Mouse (Mus musculus): ENCODE data around the gene Ctnnd1.

DNA sequence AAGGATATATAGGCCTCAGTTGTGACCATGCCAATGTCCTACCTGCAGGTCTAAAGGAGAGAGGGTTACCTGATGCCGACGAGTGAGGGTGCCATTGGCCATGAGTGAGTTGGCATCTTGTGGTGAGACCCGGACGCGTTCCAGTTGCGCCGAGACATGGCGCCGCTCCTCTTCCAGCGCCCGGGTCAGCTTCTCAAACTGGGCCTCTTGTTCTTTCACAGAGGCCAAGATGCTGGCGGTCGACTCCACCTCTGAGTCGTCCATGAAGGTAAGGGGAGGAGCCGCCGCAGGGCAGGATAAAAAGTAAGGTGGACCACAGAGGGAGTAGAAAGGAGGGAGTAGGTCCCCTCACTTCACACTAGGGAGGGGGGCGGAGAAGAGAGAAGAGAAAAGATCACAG is 26.4 kb downstream of the Ctnnd1 start:
- TF ChIP-seq FOSL1 (IDR thresholded peaks at IDR 0.05; ENCODE audit: insufficient read depth, low read length, poor library complexity, severe bottlenecking) (no peak), MYOD1 (IDR thresholded peaks at IDR 0.05; ENCODE audit: control insufficient read depth, insufficient read length, low read depth) (no peak), CTCF (IDR thresholded peaks at IDR 0.05; ENCODE audit: control insufficient read depth, insufficient read depth, insufficient read length) (no peak)

Data from C2C12 (cell line).